ENCODE assay signal across 10 mouse cellular contexts in the genomic region with DNA sequence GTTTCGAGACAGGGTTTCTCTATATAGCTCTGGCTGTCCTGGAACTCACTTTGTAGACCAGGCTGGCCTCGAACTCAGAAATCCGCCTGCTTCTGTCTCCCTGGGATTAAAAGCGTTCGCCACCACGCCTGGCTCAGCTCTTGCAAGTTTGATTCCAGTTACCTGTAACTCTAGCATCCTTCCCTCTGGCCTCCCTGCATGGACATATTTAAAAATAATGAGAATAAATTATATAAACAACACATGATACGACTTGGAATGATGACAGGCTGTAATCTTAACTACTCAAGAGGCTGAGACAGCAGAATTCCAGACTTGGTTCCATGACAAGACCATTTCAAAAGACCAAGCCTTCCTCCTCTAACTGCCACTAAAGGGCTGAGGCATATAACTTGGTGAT. TPM values are rescaled to one million over a fixed set of nuclear protein-coding genes. Genes with fewer than 3 reads are reported as not detected.
A peak's percentile ranks its signal among the peaks of the same experiment; 100 is the strongest.
DNase-seq lines count a peak whose midpoint lies in the region; ATAC-seq and TF ChIP-seq lines count a peak whose summit lies in the region.
"Had no signal": no experiment of that assay in that cellular context is flagged by ENCODE, and none has a peak within 500 bp of the region (broad histone marks: within the 10 kb centered on the region; RNA-seq: fewer than 3 reads in every experiment).

No protein-coding gene starts in this region.

- H3K27ac ChIP-seq in heart, adult 2 months = peak overlapping the region; percentile 98
- H3K27ac ChIP-seq in neural tube, embryonic 11.5 days (ENCODE audit: low read depth, low read length) = peak overlapping the region; percentile 36; the same call in 1 of the 2 replicates
- H3K27ac ChIP-seq in liver, embryonic 12.5 days = peak overlapping the region; percentile 82
- no peak overlapping the region for H3K27ac ChIP-seq in stomach, embryonic 16.5 days (ENCODE audit: low read length)

- H3K4me2 ChIP-seq in neural tube, embryonic 11.5 days (ENCODE audit: low read depth) = no peak overlapping the region
- peak overlapping the region; percentile 65 for H3K4me2 ChIP-seq in liver, embryonic 12.5 days
- 0 out of 2 replicates have a peak overlapping the region, but pooled peaks have one; percentile 38 for H3K4me2 ChIP-seq in stomach, embryonic 16.5 days (ENCODE audit: low read depth, low read length)

- no peaks in the 10 kb centered on the region for H3K27me3 ChIP-seq in heart, adult 2 months (ENCODE audit: control insufficient read depth, insufficient read depth, low read length)
- no peaks in the 10 kb centered on the region for H3K27me3 ChIP-seq in neural tube, embryonic 11.5 days (ENCODE audit: control insufficient read depth, insufficient read depth, low read length)
- no peaks in the 10 kb centered on the region for H3K27me3 ChIP-seq in liver, embryonic 12.5 days (replicated peaks)
- H3K27me3 ChIP-seq in stomach, embryonic 16.5 days (ENCODE audit: control insufficient read depth, insufficient read depth, low read length) = no peaks in the 10 kb centered on the region

- no peak for TF ChIP-seq POLR2A in heart, adult 2 months (IDR thresholded peaks at IDR 0.05; ENCODE audit: insufficient read depth, low read depth, low read length)

- H3K4me3 ChIP-seq in heart, adult 2 months = no peak overlapping the region
- no peak overlapping the region for H3K4me3 ChIP-seq in neural tube, embryonic 11.5 days (ENCODE audit: low read depth, low read length)
- no peak overlapping the region for H3K4me3 ChIP-seq in liver, embryonic 12.5 days
- H3K4me3 ChIP-seq in stomach, embryonic 16.5 days (replicated peaks; ENCODE audit: low read length) = no peak overlapping the region

- no peak for ATAC-seq in neural tube, embryonic 11.5 days (ENCODE audit: insufficient read depth, low FRiP score, low TSS enrichment)
- ATAC-seq in liver, embryonic 12.5 days = no peak
- no peak for ATAC-seq in stomach, embryonic 16.5 days (ENCODE audit: insufficient read depth, low FRiP score)

- intact Hi-C loops in heart, adult 2 months (cut with DNase I) = no loop called here
- intact Hi-C loops in heart, postnatal 25 days (cut with DNase I) = no loop called here
- intact Hi-C loops in left cerebral cortex, postnatal 25 days (cut with DNase I) = no loop called here
- intact Hi-C loops in gastrocnemius, postnatal 14 days (cut with DNase I; ENCODE audit: low total_unique reads) = no loop called here

- TF ChIP-seq CTCF in heart, adult 2 months (IDR thresholded peaks at IDR 0.05) = no peak

- 72% methylated on average over 7 of the region's 7 CpGs for WGBS in heart, adult 2 months
- WGBS in neural tube, embryonic 11.5 days = 73% methylated on average over 7 of the region's 7 CpGs
- 59% methylated on average over 7 of the region's 7 CpGs for WGBS in liver, embryonic 12.5 days (ENCODE audit: insufficient replicate concordance)
- 58% methylated on average over 7 of the region's 7 CpGs for WGBS in stomach, embryonic 16.5 days

- no peaks in the 10 kb centered on the region for H3K9me3 ChIP-seq in neural tube, embryonic 11.5 days (ENCODE audit: control insufficient read depth, low read length)
- H3K9me3 ChIP-seq in liver, embryonic 12.5 days (replicated peaks) = 0 out of 2 replicates have a peak, but pooled peaks cover 3% of the 10 kb centered on the region
- H3K9me3 ChIP-seq in stomach, embryonic 16.5 days (replicated peaks; ENCODE audit: control insufficient read depth, low read length) = no peaks in the 10 kb centered on the region

- H3K9ac ChIP-seq in heart, adult 2 months (ENCODE audit: low read depth, low read length) = no peak overlapping the region; the same call in 1 of the 2 replicates
- H3K9ac ChIP-seq in neural tube, embryonic 11.5 days (ENCODE audit: low read length) = no peak overlapping the region
- peak overlapping the region; percentile 66 for H3K9ac ChIP-seq in liver, embryonic 12.5 days
- 0 out of 2 replicates have a peak overlapping the region, but pooled peaks have one; percentile 2 for H3K9ac ChIP-seq in stomach, embryonic 16.5 days (ENCODE audit: low read length)

- H3K79me2 ChIP-seq in heart, adult 2 months (replicated peaks; ENCODE audit: control insufficient read depth, insufficient read depth, low read length) = no peaks in the 10 kb centered on the region

- peaks cover 6% of the 10 kb centered on the region for H3K4me1 ChIP-seq in heart, adult 2 months (ENCODE audit: control insufficient read depth, insufficient read depth, low read length)
- H3K4me1 ChIP-seq in neural tube, embryonic 11.5 days (ENCODE audit: control insufficient read depth, insufficient read depth, low read length) = no peaks in the 10 kb centered on the region
- peaks cover 18% of the 10 kb centered on the region for H3K4me1 ChIP-seq in liver, embryonic 12.5 days
- no peaks in the 10 kb centered on the region for H3K4me1 ChIP-seq in stomach, embryonic 16.5 days (ENCODE audit: control insufficient read depth, insufficient read depth, low read length)

- H3K36me3 ChIP-seq in heart, adult 2 months (ENCODE audit: control insufficient read depth, insufficient read depth, low read length) = no peaks in the 10 kb centered on the region
- no peaks in the 10 kb centered on the region for H3K36me3 ChIP-seq in neural tube, embryonic 11.5 days (ENCODE audit: control insufficient read depth, insufficient read depth, low read length)
- no peaks in the 10 kb centered on the region for H3K36me3 ChIP-seq in liver, embryonic 12.5 days
- no peaks in the 10 kb centered on the region for H3K36me3 ChIP-seq in stomach, embryonic 16.5 days (ENCODE audit: control insufficient read depth, insufficient read depth, low read length)

- DNase-seq in heart, adult 2 months = no peak
- DNase-seq in heart, postnatal 25 days (ENCODE audit: low spot score) = no peak
- DNase-seq in neural tube, embryonic 11.5 days (ENCODE audit: low spot score) = no peak
- no peak for DNase-seq in neural tube, embryonic 10.5 days (ENCODE audit: extremely low spot score, low spot score)
- no peak for DNase-seq in left cerebral cortex, postnatal 25 days (ENCODE audit: low spot score in 2 of 2)
- no peak for DNase-seq in gastrocnemius, postnatal 14 days
- DNase-seq: gastrocnemius, postnatal 36 days; thymus, adult 18-20 months had no signal

- no peak for TF ChIP-seq EP300 in heart, adult 2 months (IDR thresholded peaks at IDR 0.05; ENCODE audit: insufficient read depth, low read depth, low read length)

RNA-seq across cellular contexts. Expression of a gene that starts 8.2 kb away (rescaled TPM):
- total RNA-seq in heart, adult 2 months (2021) = under 1 TPM; 0.14 to 0.26 TPM
- polyA plus RNA-seq in heart, adult 2 months (2012; rRNA removed) = 0.25 and 0.41 TPM in 2 replicates
- total RNA-seq in heart, postnatal 25 days (2021) = under 1 TPM; 0.31 to 0.34 TPM
- 80.0 and 85.6 TPM in 2 replicates for polyA plus RNA-seq in neural tube, embryonic 11.5 days (2014; fragmentation: Nextera tagmentation; extraction: Ambion mirVana)
- 45.7 and 47.7 TPM in 2 replicates for polyA plus RNA-seq in liver, embryonic 12.5 days (2016; fragmentation: Nextera tagmentation; extraction: Ambion mirVana)
- 42.4 and 44.3 TPM in 2 replicates for polyA plus RNA-seq in stomach, embryonic 16.5 days (2015; fragmentation: Nextera tagmentation; extraction: Ambion mirVana)
- total RNA-seq in left cerebral cortex, postnatal 25 days (2021) = under 1 TPM; 0.14 to 0.21 TPM
- total RNA-seq in gastrocnemius, postnatal 14 days (2021) = 1 to 10 TPM; 1.6 to 1.8 TPM

RNA-seq across cellular contexts. Expression of a gene that starts 34.6 kb away (rescaled TPM):
- 100 to 1,000 TPM; 553 to 608 TPM for total RNA-seq in heart, adult 2 months (2021)
- polyA plus RNA-seq in heart, adult 2 months (2012; rRNA removed) = 315 and 381 TPM in 2 replicates
- total RNA-seq in heart, postnatal 25 days (2021) = 100 to 1,000 TPM; 571 to 648 TPM
- 818 and 875 TPM in 2 replicates for polyA plus RNA-seq in neural tube, embryonic 11.5 days (2014; fragmentation: Nextera tagmentation; extraction: Ambion mirVana)
- polyA plus RNA-seq in liver, embryonic 12.5 days (2016; fragmentation: Nextera tagmentation; extraction: Ambion mirVana) = 960 and 969 TPM in 2 replicates
- 671 and 829 TPM in 2 replicates for polyA plus RNA-seq in stomach, embryonic 16.5 days (2015; fragmentation: Nextera tagmentation; extraction: Ambion mirVana)
- 100 to 1,000 TPM; 452 to 469 TPM for total RNA-seq in left cerebral cortex, postnatal 25 days (2021)
- total RNA-seq in gastrocnemius, postnatal 14 days (2021) = 100 to 1,000 TPM; 786 to 929 TPM

RNA-seq across cellular contexts. Expression of a gene that starts 56.9 kb away (rescaled TPM):
- total RNA-seq in heart, adult 2 months (2021) = 1 to 10 TPM; 1.4 to 1.9 TPM
- polyA plus RNA-seq in heart, adult 2 months (2012; rRNA removed) = 4.5 and 4.7 TPM in 2 replicates
- 1 to 10 TPM; 1.5 to 2.1 TPM for total RNA-seq in heart, postnatal 25 days (2021)
- 42.5 and 48.9 TPM in 2 replicates for polyA plus RNA-seq in neural tube, embryonic 11.5 days (2014; fragmentation: Nextera tagmentation; extraction: Ambion mirVana)
- polyA plus RNA-seq in liver, embryonic 12.5 days (2016; fragmentation: Nextera tagmentation; extraction: Ambion mirVana) = 2.2 and 2.8 TPM in 2 replicates
- polyA plus RNA-seq in stomach, embryonic 16.5 days (2015; fragmentation: Nextera tagmentation; extraction: Ambion mirVana) = 3.4 and 5.0 TPM in 2 replicates
- total RNA-seq in left cerebral cortex, postnatal 25 days (2021) = 10 to 100 TPM; 11.4 to 16.3 TPM
- total RNA-seq in gastrocnemius, postnatal 14 days (2021) = under 1 TPM; 0.91 to 0.96 TPM

Comparison
In these comparisons a context has a peak if more than half of its experiments do, and no peak if none do; other contexts are left out.
1. H3K9ac ChIP-seq: peak in liver, embryonic 12.5 days (single experiment) and stomach, embryonic 16.5 days (single experiment); none in heart, adult 2 months (single experiment) and neural tube, embryonic 11.5 days (single experiment).
2. RNA of a gene that starts 56.9 kb away (total RNA-seq): 11.4 to 16.3 TPM in left cerebral cortex, postnatal 25 days; 1.5 to 2.1 TPM in heart, postnatal 25 days, 1.4 to 1.9 TPM in heart, adult 2 months and 0.91 to 0.96 TPM in gastrocnemius, postnatal 14 days; every median in the first group is over 4 times any median in the second.